Mouse (Mus musculus): ENCODE measurements around the gene Gxylt1.

GRCm38 (mm10) chr15:93243202-93243601 lies 31.8 kb downstream of the Gxylt1 start:
- TF ChIP-seq CTCF (IDR thresholded peaks at IDR 0.05; ENCODE audit: control insufficient read depth, insufficient read depth, insufficient replicate concordance, low read depth, low read length): no peak
- TF ChIP-seq POLR2A (IDR thresholded peaks at IDR 0.05; ENCODE audit: control insufficient read depth, low read depth, low read length): no peak
